Mouse (Mus musculus) heart, embryonic 10.5 days (tissue): ENCODE results near the gene Nacad. TPM values are rescaled to one million over a fixed set of nuclear protein-coding genes. Genes with fewer than 3 reads are reported as not detected.

ENCODE experiments used
- DNase-seq: peaks from one replicate; pipeline ENCODE4 v3.0.0-alpha.2; 2017; ENCODE audit warnings: low spot score
- H3K27ac ChIP-seq: fragments of 300-500 bp; sonication (generic); 2 replicates; pipeline ENCODE4 v1.5.1; 2016; ENCODE audit warnings: mild to moderate bottlenecking
- H3K27me3 ChIP-seq: fragments of 300-500 bp; sonication (generic); 2 replicates; pipeline ENCODE4 v1.6.1; 2016; ENCODE audit warnings: mild to moderate bottlenecking; ENCODE audit not compliant: poor library complexity, insufficient read depth, severe bottlenecking
- H3K36me3 ChIP-seq: fragments of 300-500 bp; sonication (generic); 2 replicates; pipeline ENCODE4 v1.6.1; 2016; ENCODE audit warnings: mild to moderate bottlenecking, moderate library complexity
- H3K4me1 ChIP-seq: fragments of 300-500 bp; sonication (generic); 2 replicates; pipeline ENCODE4 v1.6.1; 2016; ENCODE audit warnings: mild to moderate bottlenecking
- H3K4me3 ChIP-seq: fragments of 300-500 bp; sonication (generic); 2 replicates; pipeline ENCODE4 v1.5.1; 2016; ENCODE audit warnings: mild to moderate bottlenecking, moderate library complexity
- H3K9me3 ChIP-seq: fragments of 300-500 bp; sonication (generic); 2 replicates; pipeline ENCODE4 v1.6.1; 2016; ENCODE audit warnings: mild to moderate bottlenecking, moderate library complexity
- WGBS: fragments of 180-500 bp; shearing (Covaris S2); methylation state at CpG from one replicate; pipeline ENCODE4 v1.1.7; 2016; 5-methylcytosine and 5-hydroxymethylcytosine counted together
- polyA plus RNA-seq: library from polyadenylated mRNA; unstranded; fragments of >200 nt; fragmentation: Nextera tagmentation; extraction: Ambion mirVana; gene quantifications from 2 replicates; pipeline ENCODE4 v1.2.1, GENCODE M21; 2016

Gene Nacad
- polyA plus RNA-seq, 1 experiment from 2014 or later: 2.9 TPM

DNA sequence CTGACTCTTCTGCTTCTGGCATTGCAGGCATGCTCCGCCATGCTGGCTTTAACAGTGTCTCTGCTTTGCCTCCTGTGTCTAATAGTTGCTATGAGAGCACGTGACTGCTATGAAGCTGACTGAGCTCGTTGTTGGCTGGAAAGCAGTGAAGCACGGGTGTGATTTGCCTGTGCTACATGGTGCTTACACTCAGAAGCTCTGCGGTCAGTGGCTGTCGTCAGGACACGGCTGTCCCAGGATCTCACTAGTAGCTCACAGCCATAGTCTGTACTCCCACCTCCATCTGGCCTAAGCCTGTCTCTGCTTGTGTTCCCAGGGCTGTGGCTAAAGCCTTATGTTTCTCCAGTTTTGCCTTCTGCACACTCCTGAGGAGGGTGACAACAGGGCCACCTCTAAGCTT lies 17.6 kb downstream of the Nacad start:
- DNase-seq: no peak
- H3K36me3 ChIP-seq: peaks cover 76% of the 10 kb centered on the region
- no peak overlapping the region for H3K4me3 ChIP-seq
- 95% methylated on average over 7 of the region's 7 CpGs for WGBS
- 0 out of 2 replicates have a peak, but pooled peaks cover under 1% of the 10 kb centered on the region for H3K27me3 ChIP-seq
- no peak overlapping the region for H3K27ac ChIP-seq
- peaks cover 24% of the 10 kb centered on the region for H3K4me1 ChIP-seq
- H3K9me3 ChIP-seq: no peaks in the 10 kb centered on the region

DNA sequence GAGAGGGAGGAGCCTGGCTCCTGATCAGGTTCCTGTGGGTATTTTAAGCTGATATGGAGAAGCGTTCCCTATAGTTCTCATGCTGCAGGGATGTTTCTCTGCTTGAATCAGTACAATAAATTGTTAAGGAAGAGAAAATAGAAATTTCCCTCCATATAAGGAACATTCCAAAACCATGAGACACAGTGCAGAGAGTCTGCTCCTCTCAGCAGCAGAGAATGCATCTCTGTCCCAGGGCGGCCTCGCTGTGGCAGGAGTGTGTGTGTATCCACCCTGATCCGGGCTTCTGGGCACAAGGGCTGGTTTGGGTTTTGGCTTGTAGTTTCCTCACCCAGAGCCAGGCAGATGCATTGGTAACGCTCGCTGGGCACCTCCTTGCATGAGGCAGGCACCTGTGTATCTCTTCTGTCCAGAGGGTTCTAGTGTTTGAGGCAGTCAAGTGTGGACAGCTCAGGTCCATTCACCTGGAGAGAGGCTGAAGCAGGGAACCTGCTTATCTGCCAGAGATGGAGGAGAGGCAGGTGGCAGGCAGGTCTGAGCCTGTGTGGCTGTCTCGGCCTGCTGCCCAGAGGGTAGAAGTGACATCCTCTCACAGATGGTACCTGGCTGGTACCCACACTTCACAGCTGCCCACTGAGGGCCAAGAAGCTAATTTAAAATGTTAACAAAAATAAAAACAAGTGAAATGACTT lies 18.5 kb downstream of the Nacad start:
- no peaks in the 10 kb centered on the region for H3K27me3 ChIP-seq
- H3K9me3 ChIP-seq: no peaks in the 10 kb centered on the region
- WGBS: 85% methylated on average over 7 of the region's 7 CpGs
- no peak for DNase-seq
- H3K27ac ChIP-seq: no peak overlapping the region
- peaks cover 73% of the 10 kb centered on the region for H3K36me3 ChIP-seq
- H3K4me3 ChIP-seq: no peak overlapping the region
- H3K4me1 ChIP-seq: peaks cover 24% of the 10 kb centered on the region

DNA sequence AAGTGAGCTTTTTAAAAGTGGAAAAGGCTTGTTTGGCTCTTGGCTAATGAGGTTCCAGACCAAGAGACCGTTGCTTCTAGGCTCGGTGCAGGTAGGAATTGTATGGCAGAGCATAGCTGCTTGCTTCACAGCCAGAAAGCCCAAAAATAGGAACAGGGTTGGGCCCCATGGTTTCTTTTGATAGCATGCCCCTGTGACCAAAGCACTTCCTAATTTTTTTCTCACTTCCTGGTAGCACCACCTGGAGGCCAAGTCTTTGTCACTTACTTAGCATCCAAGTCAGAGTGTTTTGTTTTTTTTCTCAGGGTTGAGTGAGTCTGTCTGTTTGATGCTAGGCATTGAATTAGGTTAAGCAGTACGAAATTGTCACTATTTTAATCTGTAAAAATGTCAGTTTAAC lies 19.2 kb downstream of the Nacad start:
- 76% methylated on average over 3 of the region's 3 CpGs for WGBS
- Histone ChIP-seq H3K9me3 (no peaks in the 10 kb centered on the region), H3K27me3 (no peaks in the 10 kb centered on the region), H3K27ac (no peak overlapping the region), H3K36me3 (peaks cover 66% of the 10 kb centered on the region), H3K4me1 (peaks cover 24% of the 10 kb centered on the region), H3K4me3 (no peak overlapping the region)
- DNase-seq: no peak

DNA sequence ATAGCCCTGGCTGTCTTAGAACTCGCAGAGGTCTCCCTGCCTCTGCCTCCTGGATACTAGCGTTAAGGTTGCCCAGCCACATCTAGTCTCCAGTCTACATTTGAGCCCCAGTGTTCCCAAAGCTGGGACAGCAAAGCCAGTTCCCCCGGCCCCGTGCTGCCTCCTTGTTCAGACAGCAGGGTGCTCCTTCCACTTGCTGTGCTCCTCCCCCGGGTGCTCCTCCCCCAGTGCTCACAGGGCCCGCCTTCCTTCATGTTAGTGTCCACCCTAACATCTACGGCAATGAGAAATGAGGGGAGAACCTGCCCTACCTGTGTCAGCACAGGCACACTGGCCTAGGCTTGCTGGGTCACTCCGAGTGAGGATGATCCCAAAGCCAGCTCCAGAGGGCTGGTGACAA lies 20.1 kb downstream of the Nacad start:
- Histone ChIP-seq H3K27ac (no peak overlapping the region), H3K27me3 (no peaks in the 10 kb centered on the region), H3K4me1 (peaks cover 20% of the 10 kb centered on the region), H3K36me3 (peaks cover 57% of the 10 kb centered on the region), H3K4me3 (no peak overlapping the region), H3K9me3 (no peaks in the 10 kb centered on the region)
- WGBS: 92% methylated on average over 8 of the region's 8 CpGs
- no peak for DNase-seq

DNA sequence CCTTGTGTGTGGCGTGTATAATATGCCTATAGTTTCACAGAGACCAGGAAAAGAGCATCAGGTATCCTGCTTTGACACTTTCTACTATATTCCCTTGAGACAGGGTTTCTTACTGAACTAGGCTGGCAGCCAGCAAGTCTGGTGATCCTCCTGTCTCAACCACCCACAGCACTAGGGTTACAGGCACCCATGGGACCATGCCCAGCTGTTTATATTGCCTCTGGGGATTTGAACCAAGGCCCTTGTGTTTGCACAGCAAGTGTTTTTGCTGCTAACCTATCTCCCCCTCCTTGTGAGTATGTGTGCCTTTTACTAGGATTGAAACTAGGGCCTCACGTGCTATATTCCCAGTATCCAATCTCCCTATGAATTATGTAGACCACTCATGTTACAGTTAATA lies 24.3 kb downstream of the Nacad start:
- H3K9me3 ChIP-seq: no peaks in the 10 kb centered on the region
- H3K4me3 ChIP-seq: no peak overlapping the region
- no peak overlapping the region for H3K27ac ChIP-seq
- H3K27me3 ChIP-seq: no peaks in the 10 kb centered on the region
- peaks cover 14% of the 10 kb centered on the region for H3K4me1 ChIP-seq
- no peak for DNase-seq
- 98% methylated on average over 2 of the region's 2 CpGs for WGBS
- peaks cover 34% of the 10 kb centered on the region for H3K36me3 ChIP-seq

DNA sequence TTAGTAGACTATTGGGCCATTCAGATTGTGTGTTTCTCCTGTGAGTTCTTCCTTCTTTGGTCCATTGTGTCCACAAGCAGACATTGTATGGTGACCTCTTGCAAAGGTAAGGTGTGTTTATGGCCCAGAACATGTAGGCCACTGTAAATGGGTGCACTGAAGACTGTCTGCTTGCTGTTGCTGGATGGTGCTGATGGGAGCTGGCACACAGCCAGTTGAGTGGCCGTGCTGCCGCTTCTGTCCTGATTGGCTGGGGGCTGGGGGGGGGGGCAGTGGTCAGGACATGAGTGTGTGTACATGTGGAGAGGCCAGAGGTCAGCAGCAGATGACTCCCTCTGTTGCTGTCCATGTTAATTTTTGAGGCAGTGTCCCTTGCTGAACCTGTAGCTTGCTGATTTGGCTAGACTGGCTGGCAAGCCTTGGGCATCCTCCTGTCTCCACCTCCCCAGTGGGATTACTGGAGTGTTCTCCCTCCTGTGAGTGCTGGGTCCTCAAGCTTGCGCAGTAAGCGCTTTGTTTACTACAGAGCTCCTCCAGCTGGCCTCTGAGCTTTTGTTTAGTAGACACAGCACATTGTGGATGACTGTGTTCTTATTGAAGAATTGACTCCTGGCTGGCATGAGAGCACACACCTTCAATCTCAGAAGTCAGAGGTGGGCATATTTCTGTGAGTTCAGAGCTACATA lies 25.6 kb downstream of the Nacad start:
- H3K36me3 ChIP-seq: peaks cover 36% of the 10 kb centered on the region
- DNase-seq: no peak
- 80% methylated on average over 4 of the region's 4 CpGs for whole genome bisulfite sequencing
- no peaks in the 10 kb centered on the region for H3K9me3 ChIP-seq
- H3K4me1 ChIP-seq: peaks cover 5% of the 10 kb centered on the region; the same call in 1 of the 2 replicates
- no peaks in the 10 kb centered on the region for H3K27me3 ChIP-seq
- H3K4me3 ChIP-seq: no peak overlapping the region
- no peak overlapping the region for H3K27ac ChIP-seq

DNA sequence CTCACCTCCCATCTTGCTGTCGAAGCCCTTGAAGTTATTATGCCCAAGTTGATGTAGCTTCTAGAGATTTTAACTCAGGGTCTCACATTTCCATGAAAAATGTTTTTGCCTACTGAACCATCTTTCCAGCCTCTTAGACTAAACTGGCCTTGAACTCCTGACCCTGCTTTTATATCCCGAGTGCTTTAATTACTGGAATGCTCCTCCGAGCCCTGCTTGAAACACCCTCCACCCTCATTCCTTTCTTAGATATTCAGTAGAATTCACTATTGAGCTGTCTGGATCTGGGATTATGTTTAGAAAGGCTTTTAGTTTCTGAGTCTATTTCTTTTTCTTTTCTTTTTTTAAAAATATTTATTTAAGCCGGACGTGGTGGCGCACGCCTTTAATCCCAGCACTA lies 26.5 kb downstream of the Nacad start:
- peaks cover 28% of the 10 kb centered on the region for H3K36me3 ChIP-seq
- no peak for DNase-seq
- H3K9me3 ChIP-seq: no peaks in the 10 kb centered on the region
- no peak overlapping the region for H3K4me3 ChIP-seq
- no peaks in the 10 kb centered on the region for H3K27me3 ChIP-seq
- no peak overlapping the region for H3K27ac ChIP-seq
- WGBS: 95% methylated on average over 7 of the region's 7 CpGs
- peaks cover 5% of the 10 kb centered on the region; the same call in 1 of the 2 replicates for H3K4me1 ChIP-seq

DNA sequence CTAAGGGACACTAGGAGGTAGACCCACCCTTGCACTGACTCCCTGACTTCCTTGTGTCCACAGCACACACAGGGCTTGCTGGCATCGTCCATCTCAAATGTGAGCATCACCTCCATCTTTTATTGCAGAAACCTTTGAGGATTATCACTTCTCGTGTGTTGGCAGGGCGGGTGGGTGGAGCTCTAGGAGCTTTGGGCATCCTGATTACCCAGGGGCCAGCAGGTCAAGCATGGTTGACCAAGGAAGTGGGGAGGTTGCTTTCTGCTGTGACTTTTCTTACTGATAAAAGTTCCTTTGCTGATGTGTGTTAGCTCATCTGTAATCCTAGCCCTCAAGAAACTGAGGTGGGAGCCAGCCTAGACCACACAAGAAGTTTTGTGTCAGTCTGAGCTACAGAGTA lies 29.7 kb downstream of the Nacad start:
- H3K27me3 ChIP-seq: no peaks in the 10 kb centered on the region
- no peak overlapping the region for H3K27ac ChIP-seq
- peaks cover 42% of the 10 kb centered on the region for H3K36me3 ChIP-seq
- DNase-seq: no peak
- H3K4me1 ChIP-seq: peaks cover 16% of the 10 kb centered on the region; the same call in 1 of the 2 replicates
- H3K4me3 ChIP-seq: no peak overlapping the region
- H3K9me3 ChIP-seq: no peaks in the 10 kb centered on the region
- 90% methylated on average over 3 of the region's 3 CpGs for WGBS

DNA sequence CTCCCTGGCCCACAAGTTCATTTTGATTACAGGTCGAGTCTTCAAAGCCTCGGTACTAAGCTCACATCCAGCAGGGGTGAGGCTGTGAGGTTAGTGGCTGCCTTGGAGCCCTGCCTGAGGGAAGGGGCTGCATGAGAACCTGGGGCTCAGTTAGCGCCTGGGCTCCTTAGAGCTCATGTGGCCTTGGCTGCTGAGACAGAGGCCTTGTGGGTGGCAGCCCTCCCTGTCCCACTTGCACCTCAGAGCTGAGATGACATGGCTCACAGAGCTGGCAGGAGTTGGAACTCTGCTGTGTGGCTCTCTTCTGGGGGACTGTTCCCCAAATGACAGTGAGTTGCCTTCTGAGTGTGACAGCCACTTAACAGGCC lies 36.5 kb downstream of the Nacad start:
- peaks cover 37% of the 10 kb centered on the region for H3K36me3 ChIP-seq

DNA sequence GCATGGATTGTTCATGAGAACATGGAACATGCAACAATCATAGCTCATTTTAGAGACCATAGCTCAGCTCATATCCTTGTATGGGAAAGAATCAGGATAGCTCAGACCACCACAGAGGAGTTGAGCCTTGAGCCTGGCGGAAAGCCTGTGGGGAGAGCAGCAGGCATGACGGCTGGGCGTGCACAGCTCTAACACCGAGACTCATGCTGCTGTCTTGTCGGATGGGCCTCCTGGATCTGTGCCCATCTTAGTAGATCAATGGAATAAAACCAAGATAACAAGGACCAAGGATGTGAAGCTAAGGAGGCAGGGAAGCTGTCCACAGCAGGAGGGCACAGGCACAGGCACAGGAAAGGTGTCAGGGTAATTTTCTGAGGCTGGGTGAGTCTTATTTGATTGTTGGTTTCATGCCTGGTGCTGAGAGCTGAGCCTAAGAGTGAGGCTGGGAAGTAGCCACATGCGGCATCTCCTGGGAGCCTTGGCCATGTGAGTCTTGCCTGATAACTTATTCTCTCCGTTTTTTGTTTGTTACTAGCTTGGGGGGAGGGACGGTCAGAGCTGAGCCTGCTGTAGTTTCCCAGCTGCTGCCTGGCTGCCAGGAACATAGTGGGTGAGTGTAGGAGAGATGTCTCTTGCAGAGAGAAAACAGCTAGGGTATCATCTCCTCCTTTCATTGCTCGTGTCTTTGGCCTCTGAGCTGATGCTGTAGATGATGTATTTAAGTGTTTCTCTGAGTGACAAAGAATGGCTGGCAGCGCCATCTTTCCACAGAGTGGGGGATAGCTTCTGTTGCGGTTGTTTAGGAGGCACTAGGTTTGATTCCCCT lies 37.1 kb downstream of the Nacad start:
- H3K36me3 ChIP-seq: peaks cover 41% of the 10 kb centered on the region
- WGBS: 61% methylated on average over 11 of the region's 11 CpGs
- no peaks in the 10 kb centered on the region for H3K9me3 ChIP-seq
- peaks cover 37% of the 10 kb centered on the region for H3K4me1 ChIP-seq
- H3K27ac ChIP-seq: peak overlapping the region; percentile 19
- DNase-seq: no peak
- no peak overlapping the region for H3K4me3 ChIP-seq
- no peaks in the 10 kb centered on the region for H3K27me3 ChIP-seq

More for the DNA sequence above, 36.5 kb downstream of the Nacad start:
- DNase-seq: no peak
- Histone ChIP-seq H3K27me3 (no peaks in the 10 kb centered on the region), H3K9me3 (no peaks in the 10 kb centered on the region), H3K27ac (peak overlapping the region; percentile 19; the same call in 1 of the 2 replicates), H3K4me1 (peaks cover 34% of the 10 kb centered on the region), H3K4me3 (no peak overlapping the region)
- WGBS: 47% methylated on average over 3 of the region's 3 CpGs

DNA sequence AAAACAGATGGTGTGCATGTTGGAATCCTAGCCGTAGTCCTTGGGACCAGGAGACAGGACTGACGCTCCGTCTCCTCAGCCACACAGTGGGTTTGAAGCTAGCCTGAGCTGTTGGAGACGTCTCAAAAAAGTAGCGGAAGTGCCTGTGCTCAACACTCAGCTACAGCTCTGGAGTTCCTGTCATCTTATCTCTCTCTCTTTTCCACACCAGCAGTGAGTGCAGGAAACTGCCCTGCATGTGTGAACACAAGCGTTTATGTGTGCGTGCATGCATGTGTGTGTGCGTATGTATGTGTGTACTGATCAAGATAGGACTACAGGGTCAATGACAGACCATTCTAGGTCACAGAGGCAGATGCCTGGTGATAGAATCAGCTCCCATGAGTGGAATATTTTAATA lies 37.9 kb downstream of the Nacad start:
- no peak overlapping the region for H3K27ac ChIP-seq
- WGBS: 45% methylated on average over 8 of the region's 8 CpGs
- H3K9me3 ChIP-seq: no peaks in the 10 kb centered on the region
- no peak for DNase-seq
- H3K4me1 ChIP-seq: peaks cover 33% of the 10 kb centered on the region
- 0 out of 2 replicates have a peak overlapping the region, but pooled peaks have one; percentile 16 for H3K4me3 ChIP-seq
- peaks cover 41% of the 10 kb centered on the region for H3K36me3 ChIP-seq
- H3K27me3 ChIP-seq: no peaks in the 10 kb centered on the region

DNA sequence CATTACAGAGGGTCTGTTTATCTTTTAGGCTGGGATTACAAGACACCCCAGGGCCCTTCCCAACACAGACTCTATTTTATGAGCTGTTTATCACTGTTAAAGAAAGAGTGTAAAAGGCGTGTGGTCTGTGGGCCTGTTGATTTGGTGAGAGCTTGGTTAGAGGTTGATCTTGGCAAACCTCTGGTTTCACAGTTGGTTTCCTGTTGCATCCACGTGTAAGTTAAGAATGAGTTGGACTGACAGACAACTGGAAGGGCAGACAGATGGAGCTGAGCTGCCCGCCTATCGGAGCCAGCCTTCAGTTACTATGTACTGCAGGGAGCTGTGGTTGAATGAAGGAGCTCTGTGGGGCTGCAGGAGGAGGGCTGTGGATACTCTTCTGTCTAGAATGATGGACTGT lies 39.4 kb downstream of the Nacad start:
- Histone ChIP-seq H3K27ac (no peak overlapping the region), H3K36me3 (peaks cover 32% of the 10 kb centered on the region), H3K4me3 (no peak overlapping the region), H3K27me3 (no peaks in the 10 kb centered on the region), H3K9me3 (no peaks in the 10 kb centered on the region), H3K4me1 (peaks cover 31% of the 10 kb centered on the region)
- DNase-seq: no peak
- WGBS: 85% methylated on average over 4 of the region's 4 CpGs

DNA sequence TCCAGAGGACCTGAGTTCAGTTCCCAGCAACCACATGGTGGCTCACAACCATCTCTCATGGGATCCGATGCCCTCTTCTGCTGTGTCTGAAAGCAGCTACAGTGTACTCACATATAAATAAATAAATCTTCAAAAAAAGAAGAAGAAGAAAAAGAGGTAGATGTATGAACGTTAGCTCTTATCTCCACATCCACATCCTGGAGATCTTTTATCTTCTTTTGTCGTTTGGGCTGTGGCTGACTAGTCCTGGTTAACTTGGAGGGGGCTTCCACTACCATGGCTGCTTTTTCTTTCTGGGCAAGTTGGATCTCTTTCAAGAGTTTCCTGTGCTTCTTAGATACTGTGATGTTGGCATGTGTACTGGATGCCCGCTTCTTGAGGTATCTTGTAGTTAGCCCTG lies 42.7 kb downstream of the Nacad start:
- DNase-seq: no peak
- H3K4me3 ChIP-seq: no peak overlapping the region
- H3K27ac ChIP-seq: no peak overlapping the region
- H3K36me3 ChIP-seq: peaks cover 19% of the 10 kb centered on the region; the same call in 1 of the 2 replicates
- H3K4me1 ChIP-seq: peaks cover 18% of the 10 kb centered on the region
- 89% methylated on average over 4 of the region's 4 CpGs for WGBS
- H3K27me3 ChIP-seq: no peaks in the 10 kb centered on the region
- H3K9me3 ChIP-seq: no peaks in the 10 kb centered on the region
